Mouse (Mus musculus) small intestine, adult 2 months (tissue): ENCODE results near the gene Taf5l.

ENCODE experiments used
- CTCF ChIP-seq: fragments of 200-500 bp; IDR thresholded peaks from 2 replicates; pipeline ENCODE4 v1.5.1; 2012; ENCODE audit warnings: low read depth, mild to moderate bottlenecking, control low read depth, inconsistent platforms, low read length, moderate library complexity, mixed read lengths; ENCODE audit not compliant: insufficient replicate concordance, insufficient read length; ENCODE audit errors: extremely low read depth
- POLR2A ChIP-seq: fragments of 200-500 bp; IDR thresholded peaks from 2 replicates; pipeline ENCODE4 v1.6.1; 2012; ENCODE audit warnings: low read depth, mild to moderate bottlenecking, control low read depth, inconsistent platforms, low read length, moderate library complexity

- TF ChIP-seq POLR2A (no peak), CTCF (no peak)
Observed at GRCm38 (mm10) chr8:123948942-123949685, 72.1 kb downstream of the Taf5l start, which contains the start of gene Nup133.
